Mouse (Mus musculus) C2C12 (cell line): ENCODE data around the gene Rhd. TPM values are rescaled to one million over a fixed set of nuclear protein-coding genes. Genes with fewer than 3 reads are reported as not detected.

ENCODE experiments used
- H3K27me3 ChIP-seq: one replicate; pipeline ENCODE4 v1.6.1; 2011; ENCODE audit not compliant: control insufficient read depth, insufficient read depth, insufficient read length
- H3K36me3 ChIP-seq: one replicate; pipeline ENCODE4 v1.6.1; 2011; ENCODE audit not compliant: control insufficient read depth, insufficient read depth
- H3K4me3 ChIP-seq: one replicate; pipeline ENCODE4 v1.5.1; 2011; ENCODE audit warnings: mild to moderate bottlenecking, control low read depth; ENCODE audit not compliant: poor library complexity, insufficient read depth, severe bottlenecking
- H3K79me2 ChIP-seq: one replicate; pipeline ENCODE4 v1.6.1; 2011; ENCODE audit not compliant: control insufficient read depth, insufficient read depth
- H3K79me3 ChIP-seq: one replicate; pipeline ENCODE4 v1.6.1; 2011; ENCODE audit warnings: low read depth, control low read depth
- H3ac ChIP-seq: one replicate; pipeline ENCODE3; 2011; ENCODE audit warnings: low read depth; ENCODE audit not compliant: control insufficient read depth, insufficient read length
- CEBPB ChIP-seq: IDR thresholded peaks from one replicate; pipeline ENCODE4 v1.6.1; 2011; ENCODE audit warnings: low read depth, mild to moderate bottlenecking, control low read depth, moderate library complexity
- CTCF ChIP-seq: IDR thresholded peaks from one replicate; pipeline ENCODE4 v1.5.1; 2011; ENCODE audit not compliant: control insufficient read depth, insufficient read depth, insufficient read length
- FOSL1 ChIP-seq: IDR thresholded peaks from one replicate; pipeline ENCODE4 v1.8.0; 2011; ENCODE audit warnings: mild to moderate bottlenecking, low read length; ENCODE audit not compliant: poor library complexity, insufficient read depth, severe bottlenecking
- MAX ChIP-seq: IDR thresholded peaks from one replicate; pipeline ENCODE4 v1.6.1; 2011; ENCODE audit warnings: mild to moderate bottlenecking, control low read depth
- MYOD1 ChIP-seq: IDR thresholded peaks from one replicate; pipeline ENCODE4 v1.6.1; 2011; ENCODE audit warnings: low read depth; ENCODE audit not compliant: control insufficient read depth, insufficient read length
- MYOG ChIP-seq: IDR thresholded peaks from one replicate; pipeline ENCODE4 v1.6.1; 2011; ENCODE audit not compliant: control insufficient read depth, insufficient read length; ENCODE audit errors: extremely low read depth
- USF1 ChIP-seq: IDR thresholded peaks from one replicate; pipeline ENCODE4 v1.6.1; 2011; ENCODE audit warnings: low read depth, mild to moderate bottlenecking, control low read depth, moderate library complexity
- polyA plus RNA-seq: library from polyadenylated mRNA; unstranded; fragments of >200 nt; fragmentation: generic; extraction: Trizol; gene quantifications from one replicate; pipeline ENCODE4 v1.2.1, GENCODE M21; 2012; ENCODE audit warnings: missing spikeins

Rhd gene
- polyA plus RNA-seq, 1 experiment, result 0.14 TPM

GRCm38 (mm10) chr4:134847587-134847986 is 16.7 kb upstream of the Rhd start:
- H3K4me3 ChIP-seq, result no peak overlapping the region
- no peaks in the 10 kb centered on the region for H3K27me3 ChIP-seq
- H3ac ChIP-seq, result no peak overlapping the region
- H3K36me3 ChIP-seq, result no peaks in the 10 kb centered on the region
- H3K79me2 ChIP-seq, result peaks cover 96% of the 10 kb centered on the region
- peaks cover 51% of the 10 kb centered on the region for H3K79me3 ChIP-seq
- TF ChIP-seq MYOD1 (no peak), CTCF (no peak), USF1 (no peak), FOSL1 (no peak), CEBPB (no peak), MAX (no peak), MYOG (no peak)

GRCm38 (mm10) chr4:134850551-134850950 is 13.8 kb upstream of the Rhd start:
- H3K36me3 ChIP-seq, result no peaks in the 10 kb centered on the region
- H3ac ChIP-seq, result no peak overlapping the region
- peaks cover 74% of the 10 kb centered on the region for H3K79me2 ChIP-seq
- peaks cover 43% of the 10 kb centered on the region for H3K79me3 ChIP-seq
- no peaks in the 10 kb centered on the region for H3K27me3 ChIP-seq
- TF ChIP-seq CEBPB, result no peak
- no peak for TF ChIP-seq FOSL1
- H3K4me3 ChIP-seq, result no peak overlapping the region

GRCm38 (mm10) chr4:134851236-134851635 is 13.1 kb upstream of the Rhd start:
- H3K36me3 ChIP-seq, result no peaks in the 10 kb centered on the region
- H3ac ChIP-seq, result no peak overlapping the region
- H3K27me3 ChIP-seq, result no peaks in the 10 kb centered on the region
- peaks cover 67% of the 10 kb centered on the region for H3K79me2 ChIP-seq
- TF ChIP-seq MAX, result no peak
- no peak for TF ChIP-seq MYOG
- TF ChIP-seq MYOD1, result no peak
- TF ChIP-seq USF1, result no peak
- TF ChIP-seq CEBPB, result no peak
- no peak for TF ChIP-seq FOSL1
- TF ChIP-seq CTCF, result no peak
- no peak overlapping the region for H3K4me3 ChIP-seq
- H3K79me3 ChIP-seq, result peaks cover 38% of the 10 kb centered on the region

- H3K79me2 ChIP-seq, result peaks cover 61% of the 10 kb centered on the region
- peak overlapping the region; percentile 7 for H3ac ChIP-seq
- H3K79me3 ChIP-seq, result peaks cover 38% of the 10 kb centered on the region
- H3K36me3 ChIP-seq, result no peaks in the 10 kb centered on the region
- no peak for TF ChIP-seq MAX
- no peak for TF ChIP-seq MYOG
- no peak for TF ChIP-seq MYOD1
- H3K4me3 ChIP-seq, result no peak overlapping the region
- H3K27me3 ChIP-seq, result no peaks in the 10 kb centered on the region
These were observed 12.5 kb upstream of the Rhd start for GRCm38 (mm10) chr4:134851876-134852275.

- Histone ChIP-seq H3K27me3 (no peaks in the 10 kb centered on the region), H3K36me3 (no peaks in the 10 kb centered on the region), H3ac (peak overlapping the region; percentile 82), H3K79me3 (peaks cover 34% of the 10 kb centered on the region), H3K79me2 (peaks cover 53% of the 10 kb centered on the region), H3K4me3 (peak overlapping the region; percentile 64)
- TF ChIP-seq CTCF (no peak), USF1 (no peak), MAX (peak; percentile 11), CEBPB (no peak)
These were observed 11.7 kb upstream of the Rhd start for GRCm38 (mm10) chr4:134852438-134853255.

DNA sequence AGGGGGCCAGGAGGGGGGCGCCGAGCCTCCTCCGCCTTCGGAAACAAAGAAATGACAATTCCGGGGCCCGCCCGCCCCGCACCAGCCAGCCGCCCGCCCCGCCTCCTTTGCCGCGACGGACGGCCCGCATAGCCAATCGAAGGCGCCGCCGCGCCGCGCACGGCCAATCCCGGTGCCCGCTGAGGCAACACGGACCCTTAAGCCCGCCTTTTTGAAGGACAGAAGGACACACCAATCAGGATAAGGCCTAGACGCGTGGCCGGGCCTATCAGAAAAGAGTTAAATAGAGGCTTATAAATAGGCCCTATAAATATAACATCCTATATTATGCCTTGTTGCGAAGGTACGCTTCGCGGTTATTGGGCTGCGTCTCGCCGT is 11.1 kb upstream of the Rhd start, which contains the start of gene Maco1:
Gene Maco1 (minus strand): TSS at position 87 of the 378 bp plus-strand sequence.
- H3K79me2 ChIP-seq, result peaks cover 47% of the 10 kb centered on the region
- peak within 1 kb of the TSS; percentile 64 for H3K4me3 ChIP-seq
- H3K36me3 ChIP-seq, result no peaks in the 10 kb centered on the region
- H3K79me3 ChIP-seq, result peaks cover 29% of the 10 kb centered on the region
- no peak for TF ChIP-seq USF1
- no peak for TF ChIP-seq FOSL1
- no peak for TF ChIP-seq MYOG
- TF ChIP-seq MAX, result no peak
- TF ChIP-seq CEBPB, result no peak
- no peaks in the 10 kb centered on the region for H3K27me3 ChIP-seq
- peak within 1 kb of the TSS; percentile 82 for H3ac ChIP-seq
